Mouse (Mus musculus): ENCODE measurements around the gene Gm5622. TPM values are rescaled to one million over a fixed set of nuclear protein-coding genes. Genes with fewer than 3 reads are reported as not detected.
"Not testable (repeated sequence)": the region's sequence is repeated elsewhere in the genome, so short reads cannot be mapped to it uniquely, and the experiment has no call there.

The Gm5622 gene
- polyA plus RNA-seq, 1 experiment from 2014 or later: not detected

- no peak overlapping the region for H3K9ac ChIP-seq (ENCODE audit: low read depth, low read length)
- H3K27me3 ChIP-seq (ENCODE audit: insufficient read depth, low read length): no peaks in the 10 kb centered on the region
- no peaks in the 10 kb centered on the region for H3K36me3 ChIP-seq (ENCODE audit: insufficient read depth, low read length)
- H3K4me3 ChIP-seq (replicated peaks; ENCODE audit: low read depth, low read length): no peak overlapping the region
- TF ChIP-seq CTCF (IDR thresholded peaks at IDR 0.05; ENCODE audit: low read depth): no peak
- ATAC-seq (replicated peaks; ENCODE audit: low FRiP score, low read depth): no peak
- no peak overlapping the region for H3K27ac ChIP-seq
- 93% methylated on average over 5 of the region's 5 CpGs for WGBS
- H3K4me2 ChIP-seq (ENCODE audit: low read length): no peak overlapping the region
- no peaks in the 10 kb centered on the region for H3K4me1 ChIP-seq (replicated peaks; ENCODE audit: insufficient read depth, low read length)
- H3K9me3 ChIP-seq (replicated peaks; ENCODE audit: low read length): no peaks in the 10 kb centered on the region
- DNase-seq (ENCODE audit: low spot score): no peak
These were observed 124.7 kb downstream of the Gm5622 start for GRCm38 (mm10) chr14:51677269-51677668.

- not testable (repeated sequence) for H3K9me3 ChIP-seq (replicated peaks; ENCODE audit: low read length); H3K27ac ChIP-seq; H3K36me3 ChIP-seq (ENCODE audit: insufficient read depth, low read length); H3K9ac ChIP-seq (ENCODE audit: low read depth, low read length); H3K4me3 ChIP-seq (replicated peaks; ENCODE audit: low read depth, low read length); H3K4me2 ChIP-seq (ENCODE audit: low read length); ATAC-seq (replicated peaks; ENCODE audit: low FRiP score, low read depth); H3K4me1 ChIP-seq (replicated peaks; ENCODE audit: insufficient read depth, low read length); DNase-seq (ENCODE audit: low spot score); H3K27me3 ChIP-seq (ENCODE audit: insufficient read depth, low read length)
- 85% methylated on average over 1 of the region's 2 CpGs for WGBS
These were observed 142.8 kb downstream of the Gm5622 start, which contains the start of gene Gm17079 for GRCm38 (mm10) chr14:51695368-51695767. Gm17079 (minus strand) TSS chr14:51695468.

Other genes with a start within 250 kb of the Gm5622 start
- gene Gm7247, start 191.0 kb upstream of the Gm5622 start, polyA plus RNA-seq (2015; fragmentation: Nextera tagmentation; extraction: Ambion mirVana): not detected in 2 replicates
- not detected in 2 replicates for gene Vmn2r88, start 142.0 kb upstream of the Gm5622 start, polyA plus RNA-seq (2015; fragmentation: Nextera tagmentation; extraction: Ambion mirVana)
- gene Vmn2r89, start 100.9 kb upstream of the Gm5622 start, polyA plus RNA-seq (2015; fragmentation: Nextera tagmentation; extraction: Ambion mirVana): not detected in 2 replicates
- not detected in 2 replicates for gene Gm17175, start 21.3 kb downstream of the Gm5622 start, polyA plus RNA-seq (2015; fragmentation: Nextera tagmentation; extraction: Ambion mirVana)
- not detected in 2 replicates for gene Gm17174, start 39.3 kb downstream of the Gm5622 start, polyA plus RNA-seq (2015; fragmentation: Nextera tagmentation; extraction: Ambion mirVana)
- not detected in 2 replicates for gene Gm17078, start 58.5 kb downstream of the Gm5622 start, polyA plus RNA-seq (2015; fragmentation: Nextera tagmentation; extraction: Ambion mirVana)
- gene Gm4181, start 82.9 kb downstream of the Gm5622 start, polyA plus RNA-seq (2015; fragmentation: Nextera tagmentation; extraction: Ambion mirVana): not detected in 2 replicates
- not detected in 2 replicates for gene Gm17079, start 142.7 kb downstream of the Gm5622 start, polyA plus RNA-seq (2015; fragmentation: Nextera tagmentation; extraction: Ambion mirVana)
- not detected in 2 replicates for gene Gm5800, start 164.4 kb downstream of the Gm5622 start, polyA plus RNA-seq (2015; fragmentation: Nextera tagmentation; extraction: Ambion mirVana)
- gene Ang4, start 220.8 kb downstream of the Gm5622 start, polyA plus RNA-seq (2015; fragmentation: Nextera tagmentation; extraction: Ambion mirVana): 0.28 and 0.33 TPM in 2 replicates
- gene AY358078, start 247.3 kb downstream of the Gm5622 start, polyA plus RNA-seq (2015; fragmentation: Nextera tagmentation; extraction: Ambion mirVana): not detected in 2 replicates

All from kidney, postnatal 0 days (tissue).